Mouse (Mus musculus): ENCODE data around the gene Prrt4. TPM values are rescaled to one million over a fixed set of nuclear protein-coding genes. Genes with fewer than 3 reads are reported as not detected.
"Not testable (repeated sequence)": the region's sequence is repeated elsewhere in the genome, so short reads cannot be mapped to it uniquely, and the experiment has no call there.

Prrt4 gene
- polyA plus RNA-seq, 1 experiment from 2014 or later, result 0.90 TPM

- Histone ChIP-seq H3K9ac (peak overlapping the region; percentile 75; the same call in 1 of the 2 replicates), H3K4me3 (peak overlapping the region; percentile 62), H3K27me3 (peaks cover 81% of the 10 kb centered on the region), H3K36me3 (no peaks in the 10 kb centered on the region), H3K4me1 (peaks cover 19% of the 10 kb centered on the region), H3K4me2 (replicated peaks) (peak overlapping the region; percentile 100), H3K27ac (no peak overlapping the region), H3K9me3 (no peaks in the 10 kb centered on the region)
- no peak for ATAC-seq (ENCODE audit: low FRiP score, low read depth)
- WGBS, result 11% methylated on average over 12 of the region's 12 CpGs
Observed at GRCm38 (mm10) chr6:29169675-29170062, 9.7 kb downstream of the Prrt4 start.

DNA sequence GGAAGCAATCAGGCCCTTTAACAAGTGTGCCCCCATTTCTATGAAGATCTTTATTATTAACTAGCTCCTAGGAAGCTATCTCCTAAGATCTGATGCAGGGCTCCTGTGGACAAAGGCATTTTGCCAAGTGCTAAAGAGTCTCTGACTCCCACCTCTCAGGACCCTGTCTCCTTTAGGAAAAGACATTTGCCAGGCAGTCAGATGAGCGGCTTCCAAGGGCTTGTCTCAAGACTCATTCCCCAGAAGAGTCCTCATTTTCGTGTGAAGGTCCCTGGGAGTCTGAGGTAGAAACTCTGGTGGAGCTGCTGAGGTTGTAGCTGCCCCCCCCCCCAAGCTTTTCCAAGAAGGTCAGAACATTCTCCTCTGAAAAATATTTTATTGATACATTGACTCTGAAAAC, 10.5 kb downstream of the Prrt4 start:
- H3K9ac ChIP-seq, result no peak overlapping the region
- peaks cover 20% of the 10 kb centered on the region for H3K4me1 ChIP-seq
- H3K27me3 ChIP-seq, result peaks cover 73% of the 10 kb centered on the region
- no peak overlapping the region for H3K27ac ChIP-seq
- H3K36me3 ChIP-seq, result no peaks in the 10 kb centered on the region
- ATAC-seq (ENCODE audit: low FRiP score, low read depth), result no peak
- H3K9me3 ChIP-seq, result no peaks in the 10 kb centered on the region
- WGBS, result 33% methylated on average over 2 of the region's 2 CpGs
- H3K4me2 ChIP-seq (replicated peaks), result no peak overlapping the region
- no peak overlapping the region for H3K4me3 ChIP-seq

DNA sequence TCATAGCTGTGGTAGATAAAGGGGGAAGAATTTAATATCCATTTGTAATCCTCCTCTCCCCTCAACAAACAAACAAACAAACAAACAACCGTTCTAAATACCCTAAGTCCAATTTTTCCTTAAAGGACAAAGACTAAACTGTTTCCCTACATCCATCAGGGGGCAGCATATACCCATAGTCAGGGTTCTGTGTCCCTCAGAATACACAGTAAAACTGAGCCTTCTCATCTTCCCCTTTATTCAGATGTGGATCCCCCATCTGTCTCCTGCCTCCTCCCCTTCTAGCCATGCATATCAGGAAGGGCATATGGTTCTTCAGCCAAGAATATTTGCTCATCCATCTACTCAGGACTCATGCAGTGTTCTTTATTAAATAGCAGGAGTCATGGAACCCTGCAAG, 13.2 kb downstream of the Prrt4 start:
- Histone ChIP-seq H3K9me3 (no peaks in the 10 kb centered on the region), H3K27me3 (peaks cover 46% of the 10 kb centered on the region), H3K27ac (no peak overlapping the region), H3K36me3 (no peaks in the 10 kb centered on the region), H3K4me2 (replicated peaks) (no peak overlapping the region), H3K4me3 (no peak overlapping the region), H3K9ac (no peak overlapping the region), H3K4me1 (peaks cover 24% of the 10 kb centered on the region)
- 14% methylated on average over 1 of the region's 1 CpGs for WGBS
- ATAC-seq (ENCODE audit: low FRiP score, low read depth), result no peak

- Histone ChIP-seq H3K4me3 (peak within 1 kb of the TSS; percentile 83), H3K4me1 (peaks cover 10% of the 10 kb centered on the region), H3K27ac (no peak within 1 kb of the TSS), H3K27me3 (peaks cover 30% of the 10 kb centered on the region), H3K9ac (peak within 1 kb of the TSS; percentile 81), H3K36me3 (peaks cover 8% of the 10 kb centered on the region), H3K4me2 (replicated peaks) (peak within 1 kb of the TSS; percentile 90), H3K9me3 (no peaks in the 10 kb centered on the region)
- WGBS, result 7% methylated on average over 42 of the region's 42 CpGs
- peak; percentile 85 for ATAC-seq (ENCODE audit: low FRiP score, low read depth)
Observed at GRCm38 (mm10) chr6:29164314-29165244, 14.8 kb downstream of the Prrt4 start, which contains the start of gene Rbm28. Gene Rbm28 (minus strand): TSS chr6:29165006.

GRCm38 (mm10) chr6:29161291-29161690, 18.1 kb downstream of the Prrt4 start:
- not testable (repeated sequence) for H3K4me2 ChIP-seq (replicated peaks); H3K4me3 ChIP-seq; H3K27me3 ChIP-seq; H3K9ac ChIP-seq; H3K9me3 ChIP-seq; ATAC-seq (ENCODE audit: low FRiP score, low read depth); H3K27ac ChIP-seq
- peaks cover 40% of the 10 kb centered on the region for H3K36me3 ChIP-seq
- H3K4me1 ChIP-seq, result peaks cover 10% of the 10 kb centered on the region
- over 99% methylated on average over 5 of the region's 5 CpGs for WGBS

GRCm38 (mm10) chr6:29160786-29161185, 18.6 kb downstream of the Prrt4 start:
- WGBS, result 94% methylated on average over 2 of the region's 2 CpGs
- no peak for ATAC-seq (ENCODE audit: low FRiP score, low read depth)

DNA sequence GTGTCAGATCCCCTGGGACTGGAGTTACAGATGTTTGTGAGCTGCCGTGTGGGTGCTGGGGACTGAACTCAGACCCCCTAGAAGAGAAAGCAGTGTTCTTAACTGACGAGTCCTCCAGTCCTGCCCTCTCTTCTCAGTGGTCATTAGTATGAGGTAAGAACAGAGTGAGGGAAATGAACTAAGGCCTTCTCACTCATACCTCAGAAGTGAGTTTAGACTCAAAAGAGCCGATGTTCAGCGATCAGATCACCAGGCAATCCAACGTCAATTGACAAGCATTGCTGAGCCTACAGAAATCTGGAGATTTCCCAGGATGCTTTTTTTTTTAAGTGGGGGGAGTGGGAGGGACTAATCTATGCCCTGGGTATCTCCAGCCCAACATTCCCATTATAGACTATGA, 23.1 kb downstream of the Prrt4 start:
- ATAC-seq (ENCODE audit: low FRiP score, low read depth), result no peak
- Histone ChIP-seq H3K27ac (no peak overlapping the region), H3K4me3 (no peak overlapping the region), H3K4me2 (replicated peaks) (no peak overlapping the region), H3K4me1 (no peaks in the 10 kb centered on the region), H3K9me3 (no peaks in the 10 kb centered on the region), H3K36me3 (peaks cover 82% of the 10 kb centered on the region), H3K9ac (no peak overlapping the region), H3K27me3 (no peaks in the 10 kb centered on the region)
- 91% methylated on average over 5 of the region's 5 CpGs for WGBS

More at GRCm38 (mm10) chr6:29160786-29161185, 18.6 kb downstream of the Prrt4 start:
- H3K27me3 ChIP-seq, result no peaks in the 10 kb centered on the region; the same call in 1 of the 2 replicates
- H3K27ac ChIP-seq, result no peak overlapping the region
- no peak overlapping the region for H3K9ac ChIP-seq
- H3K4me3 ChIP-seq, result no peak overlapping the region
- no peaks in the 10 kb centered on the region for H3K9me3 ChIP-seq
- H3K4me1 ChIP-seq, result peaks cover 10% of the 10 kb centered on the region
- H3K36me3 ChIP-seq, result peaks cover 45% of the 10 kb centered on the region
- H3K4me2 ChIP-seq (replicated peaks), result no peak overlapping the region

GRCm38 (mm10) chr6:29150001-29150400, 29.4 kb downstream of the Prrt4 start:
- 84% methylated on average over 1 of the region's 1 CpGs for WGBS
- Histone ChIP-seq H3K4me1 (no peaks in the 10 kb centered on the region), H3K9ac (no peak overlapping the region), H3K36me3 (peaks cover 68% of the 10 kb centered on the region), H3K9me3 (no peaks in the 10 kb centered on the region), H3K27me3 (no peaks in the 10 kb centered on the region), H3K4me2 (replicated peaks) (no peak overlapping the region), H3K27ac (no peak overlapping the region), H3K4me3 (no peak overlapping the region)
- ATAC-seq (ENCODE audit: low FRiP score, low read depth), result no peak

DNA sequence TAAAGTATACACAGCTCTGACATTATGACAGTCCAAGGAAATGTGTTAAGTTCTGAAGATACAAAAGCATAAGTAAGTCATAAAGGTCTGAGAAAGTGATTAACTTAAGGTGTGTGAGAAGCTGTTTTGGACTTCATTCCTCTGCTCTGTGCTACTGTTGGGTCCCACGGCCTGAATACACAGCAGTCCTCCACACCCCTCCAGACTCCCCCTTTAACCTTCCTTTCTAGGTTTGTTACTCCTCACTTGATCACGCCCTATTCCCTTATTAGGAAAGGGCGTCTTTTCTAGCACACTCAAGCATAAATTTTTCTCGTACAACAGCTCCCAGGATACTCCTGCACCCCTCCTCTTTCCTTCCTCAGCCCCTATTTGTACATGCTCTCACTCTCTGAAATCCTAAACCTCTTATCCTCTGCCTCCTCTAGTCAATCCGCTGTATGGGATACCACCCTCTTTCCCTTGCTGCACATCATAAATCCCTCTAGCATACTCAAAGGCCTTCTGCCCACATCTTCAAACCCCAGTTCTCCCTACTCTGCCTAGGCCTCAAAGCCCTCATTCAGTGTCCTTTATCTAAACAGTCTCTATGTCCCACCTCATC, 31.9 kb downstream of the Prrt4 start:
- WGBS, result 79% methylated on average over 5 of the region's 5 CpGs
- no peak for ATAC-seq (ENCODE audit: low FRiP score, low read depth)
- Histone ChIP-seq H3K36me3 (peaks cover 53% of the 10 kb centered on the region), H3K4me2 (replicated peaks) (no peak overlapping the region), H3K4me1 (no peaks in the 10 kb centered on the region), H3K27me3 (no peaks in the 10 kb centered on the region), H3K27ac (no peak overlapping the region), H3K9ac (no peak overlapping the region), H3K9me3 (no peaks in the 10 kb centered on the region), H3K4me3 (no peak overlapping the region)

GRCm38 (mm10) chr6:29146641-29147040, 32.7 kb downstream of the Prrt4 start:
- Histone ChIP-seq H3K4me2 (replicated peaks) (no peak overlapping the region), H3K27ac (no peak overlapping the region), H3K9me3 (no peaks in the 10 kb centered on the region), H3K36me3 (peaks cover 54% of the 10 kb centered on the region), H3K27me3 (no peaks in the 10 kb centered on the region), H3K9ac (no peak overlapping the region), H3K4me1 (no peaks in the 10 kb centered on the region), H3K4me3 (no peak overlapping the region)
- ATAC-seq (ENCODE audit: low FRiP score, low read depth), result no peak
- WGBS, result 63% methylated on average over 7 of the region's 7 CpGs

GRCm38 (mm10) chr6:29145456-29146307, 33.7 kb downstream of the Prrt4 start:
- Histone ChIP-seq H3K36me3 (peaks cover 51% of the 10 kb centered on the region), H3K9me3 (no peaks in the 10 kb centered on the region), H3K27me3 (no peaks in the 10 kb centered on the region), H3K9ac (no peak overlapping the region), H3K4me1 (no peaks in the 10 kb centered on the region), H3K27ac (no peak overlapping the region), H3K4me3 (no peak overlapping the region), H3K4me2 (replicated peaks) (no peak overlapping the region)
- ATAC-seq (ENCODE audit: low FRiP score, low read depth), result no peak
- WGBS, result 68% methylated on average over 12 of the region's 12 CpGs

DNA sequence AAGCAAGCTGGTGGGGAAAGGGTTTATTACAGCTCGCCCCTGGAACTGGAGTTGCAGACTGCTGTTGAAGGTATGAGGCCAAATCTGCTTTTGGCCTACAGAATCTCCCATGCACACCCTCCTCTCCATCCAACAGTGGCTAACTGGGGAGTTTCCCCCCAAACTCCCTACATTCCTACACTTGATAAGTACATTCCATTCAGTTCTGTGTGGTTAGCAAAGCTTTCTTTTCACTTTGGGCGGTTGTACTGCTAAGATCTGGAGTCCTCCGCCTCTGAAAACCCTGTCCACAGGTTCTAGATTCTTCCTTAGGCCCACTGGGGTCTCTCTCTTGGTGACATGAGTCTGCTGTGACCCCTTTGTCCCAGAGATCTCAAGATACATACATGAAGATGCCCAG, 34.4 kb downstream of the Prrt4 start:
- Histone ChIP-seq H3K4me3 (no peak overlapping the region), H3K9ac (no peak overlapping the region), H3K4me1 (no peaks in the 10 kb centered on the region), H3K27ac (no peak overlapping the region), H3K4me2 (replicated peaks) (no peak overlapping the region), H3K27me3 (no peaks in the 10 kb centered on the region), H3K36me3 (peaks cover 51% of the 10 kb centered on the region), H3K9me3 (no peaks in the 10 kb centered on the region)
- ATAC-seq (ENCODE audit: low FRiP score, low read depth), result no peak
- WGBS, result 85% methylated on average over 3 of the region's 3 CpGs

All from limb, embryonic 13.5 days (tissue).